Mouse (Mus musculus): ENCODE measurements at regions not wholly inside any gene's neighbourhood (a gene's known extent, or its start where the extent isn't known, plus 50 kb on each side); places are given as distances from the start of the nearest gene placed in this dataset.

DNA sequence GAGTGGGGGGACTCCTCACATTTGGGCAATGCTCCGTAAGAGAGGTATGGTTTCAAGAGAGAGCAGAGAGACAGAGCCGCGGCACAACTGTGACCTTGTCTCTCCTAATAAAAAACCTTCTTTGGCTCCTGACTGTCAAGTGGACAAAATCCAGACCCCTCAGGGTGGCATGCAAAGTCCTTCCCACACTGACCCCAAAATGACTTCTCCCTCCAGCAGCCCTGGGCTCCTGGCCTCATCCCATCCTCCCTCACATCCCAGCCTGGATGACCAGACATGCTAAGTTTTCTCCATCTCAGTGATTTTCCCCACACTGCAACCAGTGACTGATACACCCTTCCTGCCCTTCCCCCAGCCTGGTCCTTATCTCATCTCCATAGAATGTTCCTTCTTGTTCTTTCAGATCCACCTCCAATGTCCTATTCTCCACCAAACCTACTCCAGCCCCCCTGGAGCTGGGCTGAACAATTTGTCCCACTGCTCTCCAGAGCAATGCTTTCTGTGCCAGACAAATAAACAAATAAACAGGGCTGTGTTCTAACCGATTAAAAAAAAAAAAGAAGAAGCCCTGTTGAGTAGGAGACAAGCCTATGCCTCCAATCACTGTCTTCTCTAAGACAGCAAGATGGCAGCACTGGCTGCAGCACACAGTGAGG is 75.7 kb upstream of the Zmiz1 start:
- DNase-seq: no peak

DNA sequence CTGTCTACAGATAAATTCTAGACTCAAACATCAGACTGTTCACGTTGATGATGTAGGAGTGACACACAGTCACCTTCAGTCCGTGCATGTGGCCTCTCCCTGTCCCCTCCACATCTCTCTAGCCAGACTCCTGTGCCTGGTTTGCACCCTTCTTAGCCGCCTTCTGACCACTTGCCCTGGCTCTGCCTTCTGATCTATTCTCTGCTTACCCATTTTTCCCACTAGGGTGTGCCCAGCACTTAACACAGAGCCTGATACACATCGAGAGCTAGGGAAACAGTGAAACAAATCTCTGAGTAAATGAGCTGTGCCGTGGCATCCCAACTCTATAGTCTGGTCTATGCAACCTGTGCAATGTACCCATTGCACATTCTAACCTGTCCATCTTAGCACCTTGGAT is 73.3 kb upstream of the Zmiz1 start:
- DNase-seq: no peak

DNA sequence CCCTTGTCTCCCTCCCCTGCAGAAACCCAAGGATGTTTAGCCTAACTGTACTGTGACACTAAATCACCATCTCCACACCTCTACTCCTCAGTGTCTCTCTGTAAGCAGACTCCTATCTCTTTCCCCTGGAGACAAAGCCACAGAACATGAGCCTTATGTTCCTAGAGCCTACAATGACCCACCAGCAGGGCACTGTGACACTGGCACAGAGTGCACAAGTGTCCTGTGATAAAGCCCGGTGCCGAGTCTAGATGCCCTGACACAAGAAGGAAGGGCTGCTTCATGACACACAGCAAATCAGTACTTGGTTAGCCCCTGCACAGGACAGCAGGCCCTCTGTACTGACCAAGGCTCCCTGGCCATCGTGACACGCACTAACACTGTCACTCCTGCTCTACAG is 71.2 kb upstream of the Zmiz1 start:
- DNase-seq: no peak

DNA sequence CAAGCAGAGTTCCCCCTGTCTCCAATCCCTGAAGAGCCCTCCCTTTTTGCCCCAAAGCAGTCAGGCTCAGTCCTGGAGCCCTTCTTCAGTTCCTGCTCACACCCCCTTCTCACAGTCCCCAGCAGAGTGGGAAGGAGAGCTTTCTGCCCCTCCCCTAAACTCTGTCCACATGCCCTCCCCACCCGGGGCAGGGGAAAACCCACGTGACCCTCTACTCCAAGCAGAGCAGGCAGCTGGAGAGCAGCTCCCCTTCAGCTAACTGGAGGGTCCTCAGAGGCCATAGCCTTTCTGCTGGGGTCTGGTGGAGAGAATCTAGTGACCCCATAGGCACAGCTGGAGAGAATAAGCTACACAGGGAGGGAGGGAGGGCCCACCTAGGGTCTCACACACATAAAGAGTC is 69.7 kb upstream of the Zmiz1 start:
- DNase-seq: no peak

DNA sequence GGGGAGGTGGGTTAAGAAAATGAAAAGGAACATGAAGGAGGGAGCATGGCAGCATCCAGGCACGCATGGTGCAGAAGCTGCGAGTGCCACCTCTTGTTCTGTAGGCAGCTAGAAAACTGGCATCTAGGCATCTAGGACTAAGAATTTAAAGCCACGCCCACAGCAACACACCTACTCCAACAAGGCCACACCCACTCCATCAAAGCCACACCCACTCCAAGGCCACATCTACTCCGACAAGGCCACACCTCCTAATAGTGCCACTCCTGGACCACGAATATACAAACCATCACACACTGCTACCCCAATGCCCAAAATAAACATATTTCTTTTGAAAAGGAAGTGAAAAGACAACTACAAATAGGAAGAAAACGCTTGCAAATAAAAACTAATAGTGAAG is 66.6 kb upstream of the Zmiz1 start:
- DNase-seq: no peak

DNA sequence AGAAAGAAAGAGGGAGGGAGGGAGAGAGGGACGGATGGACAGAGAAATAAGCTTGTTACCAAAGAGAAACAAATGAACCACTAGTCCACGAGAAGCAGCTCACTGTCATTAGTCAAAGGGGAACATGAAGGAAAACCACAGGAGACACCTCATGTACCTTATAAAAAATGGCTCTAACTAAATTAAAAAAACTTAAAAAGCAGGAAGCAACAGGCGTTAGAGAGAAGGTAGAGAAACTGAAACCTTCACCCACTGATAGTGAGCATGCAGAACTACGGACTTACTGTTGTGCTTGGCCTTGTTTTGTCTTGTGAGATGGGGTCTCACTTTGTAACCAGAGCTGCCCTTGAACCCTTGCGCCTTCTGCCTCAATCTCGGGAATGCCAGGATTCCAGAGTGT is 66.0 kb upstream of the Zmiz1 start:
- DNase-seq: no peak

DNA sequence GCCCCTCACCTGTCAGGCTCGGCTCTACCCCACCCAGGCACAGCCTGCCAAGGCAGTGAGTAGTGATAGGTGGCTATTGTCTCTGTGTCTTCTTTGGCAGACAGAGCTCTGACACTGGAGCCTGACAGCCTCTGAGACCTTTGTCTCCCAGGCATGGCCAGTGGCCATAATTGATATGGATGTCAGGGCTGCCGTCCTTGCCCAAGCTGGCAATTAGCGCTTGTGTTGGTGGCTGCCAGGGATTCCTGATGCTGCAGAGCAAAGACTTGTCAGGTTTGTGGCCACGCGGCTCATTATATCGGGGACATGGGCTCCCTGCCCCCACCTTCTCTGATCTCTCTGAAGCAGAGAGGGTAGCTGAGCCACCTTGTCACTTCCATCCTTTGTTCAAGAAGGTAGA is 64.1 kb upstream of the Zmiz1 start:
- no peak for DNase-seq

DNA sequence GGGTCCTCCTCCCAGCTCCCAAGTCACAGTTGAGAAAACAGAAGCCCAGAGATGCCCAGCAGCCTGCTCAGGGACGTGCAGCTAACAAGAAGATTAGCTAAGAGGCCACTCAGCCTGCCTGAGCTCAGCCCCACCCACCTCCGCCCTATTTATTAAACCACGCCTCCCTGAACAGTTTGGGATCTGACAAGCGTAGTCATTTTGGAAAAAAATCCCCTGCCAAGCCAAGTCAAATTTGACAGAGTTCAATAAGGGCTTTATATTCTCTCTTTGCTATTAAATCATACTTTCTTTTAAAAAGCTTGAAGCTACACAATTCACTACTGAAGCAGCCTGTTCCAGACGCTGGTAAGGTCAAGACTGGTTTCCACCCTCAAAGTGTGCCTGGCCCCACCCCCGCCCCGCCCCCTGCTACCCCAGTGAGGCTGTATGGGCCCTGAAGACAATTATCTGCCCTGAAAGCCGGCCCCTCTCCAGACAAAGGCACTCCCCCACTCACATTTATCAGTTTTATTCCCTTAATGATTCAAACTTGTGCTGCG is 61.9 kb upstream of the Zmiz1 start:
- DNase-seq: no peak

DNA sequence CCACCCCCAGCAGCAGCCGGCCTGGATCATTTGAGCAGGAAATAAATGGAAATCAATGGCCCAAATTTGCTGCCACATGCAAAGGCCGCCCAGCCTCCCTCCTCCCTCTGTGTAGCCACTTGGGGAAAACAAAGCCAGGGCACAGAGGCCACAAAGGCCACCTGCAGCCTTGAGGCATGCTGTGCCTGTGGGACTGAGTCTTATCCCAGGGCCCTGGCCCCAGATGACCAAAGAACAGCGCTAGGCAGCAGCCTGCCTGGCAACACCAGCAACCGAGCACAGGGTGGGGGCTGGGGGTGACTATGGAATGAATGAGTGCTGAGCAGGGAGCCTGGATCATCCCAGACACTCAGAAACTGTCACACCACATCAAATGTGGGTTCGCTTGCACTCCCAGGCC is 61.2 kb upstream of the Zmiz1 start:
- no peak for DNase-seq

DNA sequence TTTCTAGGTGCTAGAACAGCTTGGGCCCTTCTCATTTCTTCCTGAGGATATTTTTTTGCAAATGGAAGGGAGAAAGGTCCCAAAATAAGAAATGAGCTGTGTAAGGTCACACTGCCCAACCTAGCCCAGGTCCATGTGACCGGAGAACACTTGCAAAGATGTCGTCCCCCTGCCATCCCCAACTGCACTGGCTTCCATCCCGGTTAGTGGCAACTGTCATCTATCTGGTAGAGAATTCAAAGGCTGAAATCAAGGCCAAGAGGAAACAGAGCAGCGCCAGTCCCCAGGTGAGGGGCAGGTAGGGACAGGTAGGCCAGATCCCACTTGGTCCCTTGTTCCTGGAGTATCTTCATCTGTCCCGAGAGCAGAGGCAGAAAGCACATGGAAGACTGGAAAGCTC is 60.2 kb upstream of the Zmiz1 start:
- DNase-seq: no peak

DNA sequence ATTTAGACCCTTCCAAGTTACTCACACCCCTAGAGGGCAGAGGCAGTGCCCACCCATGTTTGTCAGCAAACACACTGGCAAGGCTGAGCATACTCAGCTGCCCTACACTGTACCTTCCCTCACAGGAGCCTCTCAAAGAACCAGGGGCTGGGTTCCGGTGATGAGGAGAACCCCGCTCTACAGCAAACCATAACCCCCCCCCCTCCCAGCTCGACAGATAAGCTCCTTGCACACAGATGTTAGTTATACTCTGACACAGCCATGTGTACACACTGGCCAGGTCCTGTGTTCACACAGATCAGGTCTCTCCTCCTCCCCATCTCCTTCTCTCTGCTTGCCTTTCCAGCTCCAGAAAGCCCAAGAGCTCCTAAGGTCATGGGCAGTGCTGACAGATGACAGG is 59.7 kb upstream of the Zmiz1 start:
- no peak for DNase-seq

DNA sequence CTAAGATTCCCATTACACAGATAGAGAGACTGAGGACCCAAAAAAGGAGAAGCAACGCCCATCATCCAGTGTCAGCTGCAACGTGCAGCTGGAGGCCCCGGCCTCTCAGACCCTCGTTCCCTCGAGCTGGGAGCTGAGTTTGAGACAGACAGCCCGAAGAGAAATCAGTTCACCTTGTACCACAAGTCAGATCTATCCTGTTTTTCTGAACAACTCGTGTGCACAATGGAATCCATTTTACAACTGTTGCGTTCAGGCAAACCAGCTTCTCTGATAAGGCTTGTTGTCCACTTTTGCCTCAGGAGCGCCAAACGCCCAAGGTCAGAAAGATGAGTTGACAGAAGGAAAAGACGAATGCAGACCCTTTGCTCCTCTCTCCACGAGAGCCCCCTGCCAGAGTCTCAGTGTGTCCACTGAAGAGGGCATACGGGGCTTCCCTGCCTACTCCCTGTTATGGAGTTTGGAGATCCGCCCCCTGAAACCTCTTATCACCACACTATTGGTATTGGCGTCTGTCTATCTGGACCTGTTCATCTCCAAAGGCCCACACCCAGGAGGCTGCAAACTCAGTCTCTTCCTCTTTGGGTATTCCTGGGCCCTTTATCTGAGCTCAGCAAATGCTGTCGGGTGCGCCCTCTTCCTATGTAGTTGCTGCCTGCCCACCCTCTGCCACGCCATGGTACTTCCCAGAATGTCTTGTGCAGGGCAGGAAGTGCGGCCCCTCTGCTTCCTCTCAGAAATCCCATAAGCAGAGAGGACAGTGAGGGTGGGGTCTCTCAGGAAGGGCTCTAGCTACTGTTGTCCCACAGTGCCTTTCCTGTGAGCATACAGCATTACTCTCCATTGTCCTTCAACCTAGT is 57.7 kb upstream of the Zmiz1 start:
- no peak for DNase-seq

DNA sequence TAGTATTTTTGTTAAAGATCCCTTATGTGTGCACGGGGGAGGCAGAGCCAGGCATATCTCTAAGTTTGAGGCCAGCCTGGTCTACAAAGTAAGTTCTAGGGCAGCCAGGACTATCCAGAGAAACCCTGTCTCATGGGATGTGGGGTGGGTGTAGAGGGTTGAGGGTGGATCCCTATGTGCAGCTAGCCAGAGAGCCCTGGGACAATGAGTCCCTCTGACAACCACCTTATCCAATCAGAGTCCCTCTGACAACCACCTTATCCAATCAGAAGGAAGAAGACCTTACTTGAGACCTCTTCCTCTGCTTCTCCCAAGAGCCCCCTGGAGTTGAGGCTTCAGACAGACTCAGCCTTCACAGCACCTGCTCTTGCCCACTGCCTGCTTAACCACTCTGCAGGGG is 56.6 kb upstream of the Zmiz1 start:
- no peak for DNase-seq

DNA sequence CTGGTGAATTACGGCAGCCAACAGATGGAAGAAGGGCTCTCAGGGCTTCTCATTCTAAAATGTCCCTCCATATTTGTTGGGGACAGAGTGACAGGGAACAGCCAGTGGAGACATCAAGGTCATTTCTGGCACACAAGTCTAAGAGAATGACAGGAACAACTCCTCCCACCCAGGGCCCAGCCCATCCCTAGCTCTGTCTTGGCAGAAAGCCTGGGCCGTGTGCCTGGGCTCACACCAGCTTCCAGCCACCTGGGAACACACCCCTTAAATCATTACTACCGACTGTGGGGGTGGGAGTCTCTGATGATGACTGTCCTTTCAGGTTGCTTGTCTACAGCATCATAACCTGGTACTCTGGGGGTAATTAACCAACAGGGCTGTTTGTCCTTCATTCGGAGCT is 53.8 kb upstream of the Zmiz1 start:
- DNase-seq: no peak

DNA sequence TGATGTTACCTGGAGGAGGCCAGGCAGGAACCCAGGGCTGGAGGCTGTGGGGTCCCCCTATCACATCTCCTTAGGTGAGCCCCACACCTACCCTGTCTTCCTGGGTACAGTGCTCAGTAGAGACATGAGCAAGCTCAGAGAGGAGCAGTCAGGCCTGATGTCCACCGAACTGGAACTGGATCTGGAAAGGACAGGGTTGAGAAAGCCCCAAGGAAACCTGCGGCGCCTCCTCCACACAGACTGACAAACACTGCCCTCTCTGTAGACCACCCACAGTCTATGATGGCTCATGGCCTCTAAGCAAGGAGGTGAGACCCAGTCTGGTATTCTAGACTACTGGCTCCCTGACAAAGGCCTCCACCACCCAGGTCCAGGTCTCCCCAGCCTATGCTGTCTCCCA is 52.9 kb upstream of the Zmiz1 start:
- no peak for DNase-seq

DNA sequence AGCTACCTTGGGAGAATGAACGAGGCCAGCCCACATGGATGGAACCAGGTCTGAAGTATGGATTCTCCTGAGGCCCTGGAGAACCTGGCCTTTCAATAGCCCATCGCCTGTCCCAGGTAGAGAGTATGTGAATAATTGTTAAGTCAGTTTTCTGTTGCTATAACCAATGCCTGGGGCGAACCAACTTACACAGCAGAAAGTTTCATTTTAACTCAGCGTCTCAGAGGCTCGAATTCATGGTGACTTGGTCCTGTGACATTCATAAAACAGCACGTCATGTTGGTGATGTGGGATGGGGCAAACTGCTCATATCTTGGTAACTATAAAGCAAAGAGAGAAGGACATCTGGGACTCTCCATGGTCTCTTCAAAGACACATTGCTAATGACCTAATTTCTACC is 52.4 kb upstream of the Zmiz1 start:
- DNase-seq: no peak

DNA sequence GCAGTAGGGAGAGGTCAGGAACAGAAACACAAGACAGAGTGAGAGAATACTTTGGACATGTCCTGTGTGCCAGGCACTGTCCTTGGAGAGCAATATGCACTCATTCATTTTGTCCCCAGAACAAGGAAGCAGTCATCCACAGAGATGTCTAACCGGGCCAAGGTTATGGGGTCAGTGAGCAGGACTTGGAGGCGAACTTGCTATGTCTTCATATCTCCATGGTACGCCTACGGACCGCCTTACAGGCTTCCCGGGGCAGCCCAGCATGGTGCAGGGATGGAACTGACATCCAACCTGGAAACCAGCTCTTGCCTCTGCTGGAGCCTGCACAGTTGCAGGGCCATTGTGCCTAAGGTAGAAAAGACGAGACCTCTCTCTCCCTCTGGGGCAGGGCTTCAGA is 51.9 kb upstream of the Zmiz1 start:
- DNase-seq: no peak
